Mouse (Mus musculus) G1E (cell line): ENCODE measurements around the gene Spry1. TPM values are rescaled to one million over a fixed set of nuclear protein-coding genes. Genes with fewer than 3 reads are reported as not detected.

ENCODE experiments used
- ATAC-seq: 2 replicates; pipeline ENCODE4 v1.8.0; 2016; ENCODE audit warnings: mild to moderate bottlenecking; ENCODE audit not compliant: insufficient number of reproducible peaks, poor library complexity, low FRiP score, severe bottlenecking; ENCODE audit errors: extremely low read depth
- DNase-seq: peaks from one replicate; pipeline ENCODE4 v3.0.0; 2012; ENCODE audit warnings: low spot score
- H3K27me3 ChIP-seq: 2 replicates; pipeline ENCODE4 v1.6.1; 2012; ENCODE audit warnings: mild to moderate bottlenecking, low read length, inconsistent platforms; ENCODE audit not compliant: insufficient read depth
- H3K36me3 ChIP-seq: replicated peaks from 2 replicates; pipeline ENCODE3; 2012; ENCODE audit warnings: mild to moderate bottlenecking, inconsistent platforms
- H3K4me1 ChIP-seq: 2 replicates; pipeline ENCODE4 v1.6.1; 2012; ENCODE audit warnings: low read depth, low read length, inconsistent platforms, mixed read lengths; ENCODE audit not compliant: insufficient read depth
- H3K4me3 ChIP-seq: 2 replicates; pipeline ENCODE4 v1.5.1; 2012; ENCODE audit warnings: low read depth, mild to moderate bottlenecking, inconsistent platforms, low read length, moderate library complexity, mixed read lengths
- H3K9me3 ChIP-seq: replicated peaks from 2 replicates; pipeline ENCODE4 v1.6.1; 2012; ENCODE audit warnings: inconsistent platforms
- CTCF ChIP-seq: IDR thresholded peaks from 2 replicates; pipeline ENCODE4 v1.5.1; 2012; ENCODE audit warnings: low read depth, low read length, inconsistent platforms, mixed read lengths
- GATA1 ChIP-seq: IDR thresholded peaks from 2 replicates; pipeline ENCODE4 v1.6.1; 2012; ENCODE audit warnings: borderline replicate concordance, low read length, inconsistent platforms, mixed read lengths
- GATA2 ChIP-seq: IDR thresholded peaks from 2 replicates; pipeline ENCODE4 v1.6.1; 2012; ENCODE audit warnings: low read depth, low read length, inconsistent platforms, borderline replicate concordance
- POLR2AphosphoS5 ChIP-seq: IDR thresholded peaks from 2 replicates; pipeline ENCODE4 v1.6.1; 2012; ENCODE audit warnings: low read depth, low read length, inconsistent platforms; ENCODE audit not compliant: insufficient replicate concordance
- TAL1 ChIP-seq: conservative IDR thresholded peaks from 2 replicates; pipeline ENCODE4 v1.6.1; 2012; ENCODE audit warnings: low read depth, low read length, inconsistent platforms, mixed read lengths
- polyA plus RNA-seq: library from polyadenylated mRNA; stranded (reverse); fragments of >175 nt; gene quantifications from 2 replicates; pipeline ENCODE4 v1.2.3, GENCODE M21; 2012
- total RNA-seq, 2 experiments: library from RNA; stranded (forward) in 1 of 2; stranded (reverse) in 1 of 2; fragments of 200-1000 nt in 1 of 2; fragments of >200 nt in 1 of 2; fragmentation: Nextera tagmentation in 1 of 2; gene quantifications; 2 replicates each; pipeline ENCODE4 v1.2.3; 2014 to 2017

Gene Spry1
- total and polyA plus RNA-seq, 3 experiments, result 3.9 to 28.4 (median 5.7) TPM

DNA sequence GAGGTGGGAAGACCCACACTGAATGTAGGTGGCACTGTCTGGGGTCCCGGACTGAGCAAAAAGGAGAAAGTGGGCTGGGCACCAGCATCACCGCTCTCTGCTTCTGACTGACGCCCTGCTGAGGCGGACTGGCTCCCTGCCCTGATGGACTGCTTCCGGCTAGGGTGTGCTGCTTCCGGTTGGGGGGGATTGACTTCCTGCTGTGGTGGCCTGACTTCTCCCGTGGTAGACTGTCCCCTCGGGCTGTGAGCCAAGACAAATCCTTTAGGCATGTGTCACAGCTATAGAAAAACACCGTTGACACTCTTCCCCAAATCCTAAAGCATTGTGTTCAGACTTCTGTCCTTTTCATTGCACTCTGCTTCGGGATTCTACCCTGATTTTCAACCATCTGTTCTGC is 26.0 kb upstream of the Spry1 start:
- Histone ChIP-seq H3K4me1 (peaks cover 7% of the 10 kb centered on the region), H3K27me3 (peaks cover 22% of the 10 kb centered on the region), H3K36me3 (no peaks in the 10 kb centered on the region), H3K9me3 (peaks cover 7% of the 10 kb centered on the region; the same call in 1 of the 2 replicates), H3K4me3 (no peak overlapping the region)
- no peak for TF ChIP-seq POLR2AphosphoS5
- TF ChIP-seq GATA1, result no peak
- no peak for TF ChIP-seq TAL1
- TF ChIP-seq GATA2, result no peak
- no peak for TF ChIP-seq CTCF
- ATAC-seq (no peak), DNase-seq (no peak)

DNA sequence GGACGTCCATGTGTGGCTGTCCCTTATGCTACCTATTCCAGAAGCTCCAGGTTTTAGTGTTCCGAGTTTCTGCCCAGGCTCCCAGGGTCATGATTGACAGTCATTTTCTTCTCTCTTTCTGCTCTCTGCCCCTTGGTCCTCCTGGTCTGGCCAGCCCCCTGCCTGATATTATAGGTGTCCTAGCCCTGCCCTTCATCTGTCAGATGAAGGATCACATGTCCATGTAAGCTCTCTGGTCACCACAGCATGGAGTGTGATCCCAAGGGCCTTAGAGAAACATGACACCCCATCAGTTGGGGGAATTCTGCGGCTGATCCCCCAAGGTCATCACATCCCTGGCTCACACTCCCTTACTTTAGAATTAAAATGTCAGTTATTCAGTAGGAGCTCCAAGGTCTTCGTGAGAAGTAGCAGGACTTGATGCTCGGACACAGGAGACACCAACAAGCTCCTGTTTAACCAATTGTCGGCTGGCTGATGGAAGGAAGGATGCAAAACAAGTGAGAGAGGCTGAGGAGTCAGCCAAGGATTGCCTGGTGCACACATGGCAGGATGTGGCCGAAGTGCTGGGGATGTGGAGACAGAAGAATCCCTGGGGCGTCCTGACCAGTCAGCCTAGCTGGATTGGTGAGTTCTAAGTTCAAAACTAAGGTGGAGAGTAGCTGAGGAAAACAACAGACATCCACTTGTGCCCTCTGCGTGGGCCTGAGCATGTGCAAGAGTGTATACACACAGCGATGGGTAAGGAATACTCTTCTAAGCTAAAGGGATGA is 24.7 kb upstream of the Spry1 start:
- no peak overlapping the region for H3K4me3 ChIP-seq
- ATAC-seq, result no peak
- DNase-seq, result no peak
- H3K27me3 ChIP-seq, result peaks cover 22% of the 10 kb centered on the region
- peaks cover 2% of the 10 kb centered on the region; the same call in 1 of the 2 replicates for H3K9me3 ChIP-seq
- TF ChIP-seq TAL1 (no peak), GATA2 (no peak)
- H3K4me1 ChIP-seq, result peaks cover 3% of the 10 kb centered on the region
- H3K36me3 ChIP-seq, result no peaks in the 10 kb centered on the region

- Histone ChIP-seq H3K4me3 (no peak overlapping the region), H3K4me1 (no peaks in the 10 kb centered on the region; the same call in none of the 2 replicates), H3K27me3 (peaks cover 22% of the 10 kb centered on the region), H3K36me3 (no peaks in the 10 kb centered on the region), H3K9me3 (no peaks in the 10 kb centered on the region)
- ATAC-seq (no peak), DNase-seq (no peak)
- TF ChIP-seq POLR2AphosphoS5, result no peak
- TF ChIP-seq GATA2, result no peak
- no peak for TF ChIP-seq TAL1
- TF ChIP-seq CTCF, result no peak
- TF ChIP-seq GATA1, result no peak
Measured at GRCm38 (mm10) chr3:37616586-37617547, 22.9 kb upstream of the Spry1 start.

DNA sequence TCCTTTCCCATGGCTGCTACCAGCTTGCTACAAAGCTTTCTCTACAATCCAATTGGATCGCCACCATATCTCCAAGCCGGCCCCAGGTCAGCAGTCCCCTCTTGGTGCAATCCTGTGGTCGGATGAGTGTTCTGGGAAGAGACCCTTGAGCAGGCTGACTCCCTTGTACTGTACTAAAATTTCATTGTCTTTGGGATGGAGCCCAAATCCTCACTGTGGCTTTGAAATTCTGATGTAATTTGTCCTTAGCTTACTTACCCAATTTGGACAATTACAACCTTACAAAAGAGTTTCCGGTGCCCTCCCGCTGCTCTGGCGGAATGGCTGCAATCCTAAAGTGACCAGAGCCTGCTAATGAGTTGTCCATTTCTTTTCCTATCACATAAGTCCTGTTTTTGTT is 7.5 kb upstream of the Spry1 start:
- Histone ChIP-seq H3K4me1 (peaks cover 25% of the 10 kb centered on the region), H3K9me3 (no peaks in the 10 kb centered on the region; the same call in 1 of the 2 replicates), H3K27me3 (peaks cover 9% of the 10 kb centered on the region), H3K36me3 (no peaks in the 10 kb centered on the region), H3K4me3 (no peak overlapping the region)
- DNase-seq (no peak), ATAC-seq (no peak)
- TF ChIP-seq TAL1 (no peak), GATA2 (no peak), GATA1 (no peak), CTCF (no peak), POLR2AphosphoS5 (no peak)

GRCm38 (mm10) chr3:37632751-37633150 is 7.0 kb upstream of the Spry1 start:
- Histone ChIP-seq H3K9me3 (no peaks in the 10 kb centered on the region; the same call in 1 of the 2 replicates), H3K4me1 (peaks cover 25% of the 10 kb centered on the region), H3K4me3 (no peak overlapping the region), H3K36me3 (no peaks in the 10 kb centered on the region), H3K27me3 (peaks cover 9% of the 10 kb centered on the region)
- TF ChIP-seq TAL1, result no peak
- no peak for TF ChIP-seq POLR2AphosphoS5
- no peak for DNase-seq
- no peak for ATAC-seq

GRCm38 (mm10) chr3:37634648-37635047 is 5.1 kb upstream of the Spry1 start:
- H3K9me3 ChIP-seq, result no peaks in the 10 kb centered on the region; the same call in 1 of the 2 replicates
- no peak overlapping the region for H3K4me3 ChIP-seq
- TF ChIP-seq CTCF (no peak), POLR2AphosphoS5 (no peak), GATA1 (no peak)
- peaks cover 17% of the 10 kb centered on the region for H3K4me1 ChIP-seq
- ATAC-seq (no peak), DNase-seq (no peak)
- H3K36me3 ChIP-seq, result no peaks in the 10 kb centered on the region
- H3K27me3 ChIP-seq, result peaks cover 5% of the 10 kb centered on the region
